Mouse (Mus musculus) G1E (cell line): ENCODE measurements around the gene Ralgapa2.

Experiments
- CTCF ChIP-seq: IDR thresholded peaks from 2 replicates; pipeline ENCODE4 v1.5.1; 2012; ENCODE audit warnings: low read depth, low read length, inconsistent platforms, mixed read lengths
- GATA1 ChIP-seq: IDR thresholded peaks from 2 replicates; pipeline ENCODE4 v1.6.1; 2012; ENCODE audit warnings: borderline replicate concordance, low read length, inconsistent platforms, mixed read lengths

DNA sequence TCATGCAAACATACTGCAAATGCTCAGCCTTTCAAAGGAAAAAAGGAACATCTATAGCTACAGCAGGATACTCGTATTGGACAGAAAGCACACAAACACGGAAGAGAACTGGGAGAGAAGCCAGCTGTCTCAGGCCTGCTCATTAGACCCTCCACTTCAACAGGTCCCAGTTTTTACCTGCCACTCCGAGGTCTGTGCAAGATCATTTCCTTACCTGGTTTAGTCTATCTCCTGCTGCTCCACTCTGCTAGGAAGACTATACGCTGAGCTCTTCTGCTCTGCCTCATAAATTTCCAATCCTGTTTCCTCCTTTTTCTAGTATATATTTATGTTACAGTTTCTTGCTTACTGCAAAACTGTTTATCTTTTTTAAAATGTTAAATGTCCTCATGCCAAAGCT, 70.4 kb downstream of the Ralgapa2 start:
- TF ChIP-seq CTCF, result no peak
- TF ChIP-seq GATA1, result no peak
